Mouse (Mus musculus) midbrain, embryonic 15.5 days (tissue): ENCODE results near the gene Umodl1. TPM values are rescaled to one million over a fixed set of nuclear protein-coding genes. Genes with fewer than 3 reads are reported as not detected.

ENCODE experiments used
- ATAC-seq: fragments of 200-750 bp; cut with Nextera tagmentation; replicated peaks from 2 replicates; pipeline ENCODE4 v1.8.0; 2017; ENCODE audit warnings: moderate TSS enrichment
- H3K27ac ChIP-seq: fragments of 300-500 bp; sonication (generic); 2 replicates; pipeline ENCODE4 v1.5.1; 2015; ENCODE audit warnings: mild to moderate bottlenecking, inconsistent platforms
- H3K27me3 ChIP-seq: fragments of 300-500 bp; sonication (generic); replicated peaks from 2 replicates; pipeline ENCODE4 v1.6.1; 2015; ENCODE audit warnings: inconsistent platforms
- H3K36me3 ChIP-seq: fragments of 300-500 bp; sonication (generic); replicated peaks from 2 replicates; pipeline ENCODE4 v1.6.1; 2015; ENCODE audit warnings: inconsistent platforms
- H3K4me1 ChIP-seq: fragments of 300-500 bp; sonication (generic); 2 replicates; pipeline ENCODE4 v1.6.1; 2015; ENCODE audit warnings: inconsistent platforms
- H3K4me2 ChIP-seq: fragments of 300-500 bp; sonication (generic); 2 replicates; pipeline ENCODE4 v1.6.1; 2015; ENCODE audit warnings: inconsistent platforms, mild to moderate bottlenecking, moderate library complexity
- H3K4me3 ChIP-seq: fragments of 300-500 bp; sonication (generic); 2 replicates; pipeline ENCODE4 v1.5.1; 2015; ENCODE audit warnings: mild to moderate bottlenecking, inconsistent platforms
- H3K9ac ChIP-seq: fragments of 300-500 bp; sonication (generic); 2 replicates; pipeline ENCODE4 v1.6.1; 2015; ENCODE audit warnings: mild to moderate bottlenecking, inconsistent platforms
- H3K9me3 ChIP-seq: fragments of 300-500 bp; sonication (generic); 2 replicates; pipeline ENCODE4 v1.6.1; 2016; ENCODE audit warnings: inconsistent platforms
- WGBS: fragments of 180-500 bp; shearing (Covaris S2); methylation state at CpG from one replicate; pipeline ENCODE4 v1.1.7; 2015; ENCODE audit warnings: mixed read lengths; 5-methylcytosine and 5-hydroxymethylcytosine counted together
- polyA plus RNA-seq: library from polyadenylated mRNA; unstranded; fragments of >200 nt; fragmentation: Nextera tagmentation; extraction: Ambion mirVana; gene quantifications from 2 replicates; pipeline ENCODE4 v1.2.1, GENCODE M21; 2015

Gene Umodl1
- polyA plus RNA-seq, 1 experiment from 2014 or later = not detected

GRCm38 (mm10) chr17:30951600-30951999 lies 2.8 kb upstream of the Umodl1 start:
- Histone ChIP-seq H3K4me3 (no peak overlapping the region), H3K4me1 (peaks cover 10% of the 10 kb centered on the region), H3K4me2 (no peak overlapping the region), H3K36me3 (no peaks in the 10 kb centered on the region), H3K27me3 (no peaks in the 10 kb centered on the region; the same call in 1 of the 2 replicates), H3K27ac (no peak overlapping the region), H3K9me3 (no peaks in the 10 kb centered on the region), H3K9ac (no peak overlapping the region)
- no peak for ATAC-seq
- 54% methylated on average over 8 of the region's 8 CpGs for WGBS

GRCm38 (mm10) chr17:30961936-30962592 lies 7.6 kb downstream of the Umodl1 start:
- no peak overlapping the region for H3K4me2 ChIP-seq
- H3K27me3 ChIP-seq = no peaks in the 10 kb centered on the region
- H3K36me3 ChIP-seq = no peaks in the 10 kb centered on the region
- H3K4me1 ChIP-seq = no peaks in the 10 kb centered on the region
- no peak for ATAC-seq
- H3K4me3 ChIP-seq = no peak overlapping the region
- no peak overlapping the region for H3K9ac ChIP-seq
- no peaks in the 10 kb centered on the region for H3K9me3 ChIP-seq
- WGBS = 84% methylated on average over 7 of the region's 7 CpGs
- H3K27ac ChIP-seq = no peak overlapping the region

- H3K4me1 ChIP-seq = no peaks in the 10 kb centered on the region
- H3K27me3 ChIP-seq = no peaks in the 10 kb centered on the region
- no peak overlapping the region for H3K9ac ChIP-seq
- 40% methylated on average over 2 of the region's 2 CpGs for WGBS
- H3K4me2 ChIP-seq = no peak overlapping the region
- H3K9me3 ChIP-seq = no peaks in the 10 kb centered on the region
- H3K4me3 ChIP-seq = no peak overlapping the region
- H3K36me3 ChIP-seq = no peaks in the 10 kb centered on the region
- H3K27ac ChIP-seq = no peak overlapping the region
- ATAC-seq = no peak
Measured at GRCm38 (mm10) chr17:30962880-30963279, 8.4 kb downstream of the Umodl1 start.

GRCm38 (mm10) chr17:30969983-30970382 lies 15.5 kb downstream of the Umodl1 start:
- no peak overlapping the region for H3K9ac ChIP-seq
- 62% methylated on average over 4 of the region's 4 CpGs for WGBS

GRCm38 (mm10) chr17:30971877-30972276 lies 17.4 kb downstream of the Umodl1 start:
- H3K9ac ChIP-seq = no peak overlapping the region
- ATAC-seq = no peak
- H3K9me3 ChIP-seq = no peaks in the 10 kb centered on the region
- 85% methylated on average over 7 of the region's 7 CpGs for WGBS
- H3K4me3 ChIP-seq = no peak overlapping the region
- H3K4me2 ChIP-seq = no peak overlapping the region
- no peaks in the 10 kb centered on the region for H3K36me3 ChIP-seq
- no peaks in the 10 kb centered on the region for H3K4me1 ChIP-seq
- no peaks in the 10 kb centered on the region for H3K27me3 ChIP-seq
- H3K27ac ChIP-seq = no peak overlapping the region

More at GRCm38 (mm10) chr17:30969983-30970382, 15.5 kb downstream of the Umodl1 start:
- H3K4me1 ChIP-seq = no peaks in the 10 kb centered on the region
- no peak overlapping the region for H3K4me2 ChIP-seq
- no peak for ATAC-seq
- no peaks in the 10 kb centered on the region for H3K36me3 ChIP-seq
- no peak overlapping the region for H3K27ac ChIP-seq
- H3K9me3 ChIP-seq = no peaks in the 10 kb centered on the region
- no peak overlapping the region for H3K4me3 ChIP-seq
- H3K27me3 ChIP-seq = no peaks in the 10 kb centered on the region

- no peaks in the 10 kb centered on the region for H3K36me3 ChIP-seq
- no peaks in the 10 kb centered on the region for H3K27me3 ChIP-seq
- H3K4me3 ChIP-seq = no peak overlapping the region
- 83% methylated on average over 6 of the region's 6 CpGs for WGBS
- no peaks in the 10 kb centered on the region for H3K9me3 ChIP-seq
- H3K4me1 ChIP-seq = no peaks in the 10 kb centered on the region
- no peak overlapping the region for H3K4me2 ChIP-seq
- no peak for ATAC-seq
- H3K9ac ChIP-seq = no peak overlapping the region
- H3K27ac ChIP-seq = no peak overlapping the region
Measured at GRCm38 (mm10) chr17:30973332-30973731, 18.9 kb downstream of the Umodl1 start.

- Histone ChIP-seq H3K4me3 (no peak overlapping the region), H3K9me3 (no peaks in the 10 kb centered on the region), H3K27ac (no peak overlapping the region), H3K4me2 (no peak overlapping the region), H3K4me1 (no peaks in the 10 kb centered on the region), H3K36me3 (no peaks in the 10 kb centered on the region), H3K27me3 (no peaks in the 10 kb centered on the region), H3K9ac (no peak overlapping the region)
- WGBS = 50% methylated on average over 2 of the region's 2 CpGs
- ATAC-seq = no peak
Measured at GRCm38 (mm10) chr17:30977290-30977689, 22.9 kb downstream of the Umodl1 start.

- H3K4me3 ChIP-seq = no peak overlapping the region
- no peak overlapping the region for H3K4me2 ChIP-seq
- H3K9ac ChIP-seq = no peak overlapping the region
- no peaks in the 10 kb centered on the region for H3K4me1 ChIP-seq
- no peak overlapping the region for H3K27ac ChIP-seq
- no peaks in the 10 kb centered on the region for H3K27me3 ChIP-seq
- 83% methylated on average over 10 of the region's 10 CpGs for WGBS
- ATAC-seq = no peak
- H3K9me3 ChIP-seq = no peaks in the 10 kb centered on the region
- no peaks in the 10 kb centered on the region for H3K36me3 ChIP-seq
Measured at GRCm38 (mm10) chr17:30978556-30978955, 24.1 kb downstream of the Umodl1 start.

GRCm38 (mm10) chr17:30983521-30983920 lies 29.1 kb downstream of the Umodl1 start:
- Histone ChIP-seq H3K4me1 (no peaks in the 10 kb centered on the region), H3K4me3 (no peak overlapping the region), H3K9me3 (no peaks in the 10 kb centered on the region), H3K27ac (no peak overlapping the region), H3K9ac (no peak overlapping the region), H3K36me3 (no peaks in the 10 kb centered on the region), H3K27me3 (no peaks in the 10 kb centered on the region), H3K4me2 (no peak overlapping the region)
- no peak for ATAC-seq
- 82% methylated on average over 4 of the region's 4 CpGs for WGBS

GRCm38 (mm10) chr17:30990254-30990653 lies 35.8 kb downstream of the Umodl1 start:
- no peaks in the 10 kb centered on the region for H3K36me3 ChIP-seq
- H3K27me3 ChIP-seq = no peaks in the 10 kb centered on the region
- no peak overlapping the region for H3K4me2 ChIP-seq
- ATAC-seq = no peak
- H3K4me3 ChIP-seq = no peak overlapping the region
- H3K9me3 ChIP-seq = no peaks in the 10 kb centered on the region
- H3K27ac ChIP-seq = no peak overlapping the region
- WGBS = 77% methylated on average over 10 of the region's 10 CpGs
- no peak overlapping the region for H3K9ac ChIP-seq
- H3K4me1 ChIP-seq = no peaks in the 10 kb centered on the region

GRCm38 (mm10) chr17:30996296-30996695 lies 41.9 kb downstream of the Umodl1 start:
- no peaks in the 10 kb centered on the region for H3K9me3 ChIP-seq
- WGBS = 83% methylated on average over 5 of the region's 5 CpGs
- no peaks in the 10 kb centered on the region for H3K36me3 ChIP-seq
- no peak overlapping the region for H3K27ac ChIP-seq
- H3K27me3 ChIP-seq = no peaks in the 10 kb centered on the region
- no peak overlapping the region for H3K9ac ChIP-seq
- no peak overlapping the region for H3K4me2 ChIP-seq
- no peaks in the 10 kb centered on the region for H3K4me1 ChIP-seq
- ATAC-seq = no peak
- no peak overlapping the region for H3K4me3 ChIP-seq

- no peaks in the 10 kb centered on the region for H3K27me3 ChIP-seq
- H3K4me1 ChIP-seq = no peaks in the 10 kb centered on the region
- no peak overlapping the region for H3K27ac ChIP-seq
- H3K9ac ChIP-seq = no peak overlapping the region
- ATAC-seq = no peak
- H3K9me3 ChIP-seq = no peaks in the 10 kb centered on the region
- H3K36me3 ChIP-seq = no peaks in the 10 kb centered on the region
- 19% methylated on average over 5 of the region's 5 CpGs for WGBS
- H3K4me2 ChIP-seq = no peak overlapping the region
- no peak overlapping the region for H3K4me3 ChIP-seq
Measured at GRCm38 (mm10) chr17:31000897-31001296, 46.5 kb downstream of the Umodl1 start.

- no peak for ATAC-seq
- H3K9ac ChIP-seq = no peak overlapping the region
- no peak overlapping the region for H3K4me3 ChIP-seq
- H3K36me3 ChIP-seq = no peaks in the 10 kb centered on the region
- H3K9me3 ChIP-seq = no peaks in the 10 kb centered on the region
- H3K4me2 ChIP-seq = no peak overlapping the region
- H3K27ac ChIP-seq = no peak overlapping the region
- no peaks in the 10 kb centered on the region for H3K27me3 ChIP-seq
- WGBS = 92% methylated on average over 5 of the region's 5 CpGs
- H3K4me1 ChIP-seq = no peaks in the 10 kb centered on the region
Measured at GRCm38 (mm10) chr17:31002613-31003012, 48.2 kb downstream of the Umodl1 start.
